Mouse (Mus musculus): ENCODE results near the gene Cyp2c40.
"Not testable (repeated sequence)": the region's sequence is repeated elsewhere in the genome, so short reads cannot be mapped to it uniquely, and the experiment has no call there.

Gene Cyp2c40

GRCm38 (mm10) chr19:39812714-39813113, at the start of gene Cyp2c40:
Cyp2c40 (minus strand) TSS chr19:39812814.
- not testable (repeated sequence) for DNase-seq (ENCODE audit: low spot score)

DNA sequence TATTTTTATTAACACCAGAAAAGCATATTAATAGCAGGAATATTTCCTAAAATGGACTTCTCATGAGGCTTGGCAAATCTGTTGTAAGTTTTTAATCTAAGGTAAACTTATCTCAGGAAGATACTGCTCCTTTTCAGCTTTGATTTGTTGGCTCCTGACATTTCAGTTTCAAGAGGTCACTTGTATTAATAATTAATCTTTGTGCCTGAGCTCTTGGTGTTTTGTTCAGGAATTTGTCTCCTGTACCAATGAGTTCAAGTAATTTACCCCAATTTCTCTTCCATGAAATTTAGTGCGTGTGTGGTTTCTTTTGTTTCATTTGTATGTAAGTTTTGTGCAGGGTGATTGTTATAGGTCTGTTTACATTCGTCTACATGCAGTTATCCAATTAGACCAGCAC, 8.3 kb upstream of the Cyp2c40 start:
- DNase-seq (ENCODE audit: low spot score) = not testable (repeated sequence)

GRCm38 (mm10) chr19:39816400-39816799, 3.8 kb upstream of the Cyp2c40 start:
- DNase-seq (ENCODE audit: low spot score) = not testable (repeated sequence)

DNA sequence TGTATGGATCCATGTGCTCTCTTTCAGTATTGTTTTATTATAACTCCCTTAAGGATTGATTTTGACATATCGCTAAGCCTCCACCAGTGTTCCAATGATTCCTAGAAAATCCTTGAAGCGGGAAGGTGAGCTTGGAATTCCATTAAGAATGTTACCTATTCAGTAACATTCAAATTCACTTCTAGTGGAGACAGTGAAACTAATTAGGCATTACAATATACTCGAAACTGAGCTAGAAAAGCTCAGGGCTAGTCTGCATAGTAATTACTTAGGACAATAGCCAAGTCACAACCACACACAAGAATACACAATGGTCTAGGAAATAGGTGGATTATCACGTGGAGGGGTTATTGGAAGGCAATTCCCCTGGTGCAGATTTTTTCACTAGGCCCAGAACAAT, 3.4 kb upstream of the Cyp2c40 start:
- not testable (repeated sequence) for DNase-seq (ENCODE audit: low spot score)

DNA sequence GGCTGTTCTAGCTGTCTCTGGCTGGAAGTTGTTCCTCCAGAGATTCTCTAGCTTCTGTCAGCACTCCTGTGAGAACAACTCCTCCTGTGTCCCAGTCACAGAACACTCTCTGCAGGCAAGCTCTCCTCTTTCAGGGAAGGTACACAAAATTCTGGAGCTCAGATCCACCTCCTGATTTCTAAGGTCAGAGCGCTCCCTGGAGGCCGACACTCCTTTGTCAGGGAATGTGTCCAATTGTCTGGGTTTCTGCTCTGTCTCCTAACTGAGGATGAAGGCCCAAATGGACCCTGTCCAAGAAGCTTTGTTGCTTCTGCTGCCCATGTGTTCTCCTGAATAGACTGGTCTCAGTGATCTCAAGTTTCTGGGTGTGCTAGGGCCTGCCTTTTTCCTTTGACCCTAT, 27.2 kb downstream of the Cyp2c40 start:
- DNase-seq (ENCODE audit: low spot score) = not testable (repeated sequence)

DNA sequence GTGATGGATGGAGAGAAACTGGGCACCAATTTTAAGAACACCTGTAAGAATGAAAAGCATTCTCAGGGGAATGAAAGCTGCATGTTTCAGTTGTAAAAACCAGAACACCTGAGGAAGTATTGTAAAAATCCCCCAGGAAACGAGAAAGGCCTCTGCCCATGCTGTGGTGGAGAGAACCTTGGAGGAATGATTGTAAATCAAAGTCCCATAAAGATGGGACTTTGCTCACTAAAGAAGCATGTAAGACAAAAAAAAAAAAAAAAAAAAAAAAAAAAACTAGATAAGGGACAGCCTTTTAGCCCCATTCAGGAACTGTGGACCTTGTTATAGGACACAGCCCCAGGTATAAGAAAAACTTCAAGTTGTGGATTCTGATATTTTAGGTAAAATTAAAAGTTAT, 67.3 kb downstream of the Cyp2c40 start:
- no peak for DNase-seq (ENCODE audit: low spot score)

GRCm38 (mm10) chr19:39744361-39744760, 68.3 kb downstream of the Cyp2c40 start:
- not testable (repeated sequence) for DNase-seq (ENCODE audit: low spot score)

DNA sequence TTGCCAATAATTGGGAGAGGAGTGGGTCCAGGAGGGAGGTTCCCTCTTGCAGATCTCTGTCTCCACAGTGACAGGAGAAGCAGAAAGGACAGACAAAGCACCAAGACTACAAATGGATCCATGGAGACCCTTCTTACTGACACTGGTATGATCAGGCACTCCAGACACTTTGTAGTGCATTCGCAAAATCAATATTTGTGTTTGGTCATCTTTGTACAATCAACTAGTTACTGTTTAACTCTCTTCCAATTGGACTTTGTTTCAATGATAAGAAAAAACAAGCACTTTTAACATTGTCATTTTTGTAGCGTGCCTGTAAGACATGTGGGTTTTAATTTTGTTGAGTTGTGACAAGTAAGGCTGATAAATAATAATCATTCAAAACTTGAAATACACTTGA, 71.7 kb downstream of the Cyp2c40 start, which contains the start of gene Cyp2c68:
Gene Cyp2c68, minus strand, starts transcription at position 135 of the 400 bp plus-strand sequence.
- DNase-seq (ENCODE audit: low spot score) = no peak

Data from ovary, postnatal 36 days (tissue).